Mouse (Mus musculus) liver, adult 2 months (tissue): Measurements from ENCODE around the gene Rdh5. TPM values are rescaled to one million over a fixed set of nuclear protein-coding genes. Genes with fewer than 3 reads are reported as not detected.

Source experiments
- DNase-seq: peaks from one replicate; pipeline ENCODE4 v3.0.0-alpha.2; 2011; ENCODE audit warnings: low read depth, low spot score; ENCODE audit errors: extremely low read depth
- H3K27ac ChIP-seq: fragments of 200-500 bp; replicated peaks from 2 replicates; pipeline ENCODE4 v1.5.1; 2012; ENCODE audit warnings: low read depth, mild to moderate bottlenecking, control low read depth, inconsistent platforms, low read length; ENCODE audit not compliant: insufficient read depth
- H3K27me3 ChIP-seq: fragments of 200-500 bp; 2 replicates; pipeline ENCODE4 v1.6.1; 2012; ENCODE audit warnings: mild to moderate bottlenecking, moderate library complexity, low read length, inconsistent platforms; ENCODE audit not compliant: control insufficient read depth, insufficient read depth
- H3K36me3 ChIP-seq: fragments of 200-500 bp; 2 replicates; pipeline ENCODE4 v1.6.1; 2012; ENCODE audit warnings: low read length, inconsistent platforms; ENCODE audit not compliant: control insufficient read depth, insufficient read depth
- H3K4me1 ChIP-seq: fragments of 200-500 bp; 2 replicates; pipeline ENCODE4 v1.6.1; 2011; ENCODE audit warnings: low read length; ENCODE audit not compliant: control insufficient read depth, insufficient read depth
- H3K4me3 ChIP-seq: fragments of 200-500 bp; 2 replicates; pipeline ENCODE4 v1.5.1; 2011; ENCODE audit warnings: low read depth, mild to moderate bottlenecking, control low read depth, low read length, moderate library complexity; ENCODE audit not compliant: insufficient read depth
- H3K79me2 ChIP-seq: fragments of 200-500 bp; 2 replicates; pipeline ENCODE4 v1.6.1; 2012; ENCODE audit warnings: inconsistent platforms, mild to moderate bottlenecking, low read length, moderate library complexity; ENCODE audit not compliant: control insufficient read depth, insufficient read depth
- H3K9ac ChIP-seq: fragments of 200-500 bp; 2 replicates; pipeline ENCODE4 v1.6.1; 2012; ENCODE audit warnings: low read depth, mild to moderate bottlenecking, control low read depth, inconsistent platforms, low read length
- CTCF ChIP-seq: fragments of 200-500 bp; IDR thresholded peaks from 2 replicates; pipeline ENCODE4 v1.5.1; 2011; ENCODE audit warnings: low read depth, low read length, control low read depth
- POLR2A ChIP-seq: fragments of 200-500 bp; IDR thresholded peaks from 2 replicates; pipeline ENCODE4 v1.6.1; 2011; ENCODE audit warnings: low read length, control low read depth; ENCODE audit not compliant: insufficient read depth; ENCODE audit errors: extremely low read depth
- WGBS: fragments of 180-500 bp; shearing (Covaris S2); methylation state at CpG from one replicate; pipeline ENCODE4 v1.1.7; 2018; 5-methylcytosine and 5-hydroxymethylcytosine counted together
- polyA plus RNA-seq: library from polyadenylated mRNA; depleted of rRNA; stranded (reverse); fragments of >200 nt; gene quantifications from 2 replicates; pipeline ENCODE4 v1.2.3, GENCODE M21; 2012
- total RNA-seq: library from RNA; depleted of rRNA; stranded (reverse); fragments of >200 nt; gene quantifications from 2 replicates; pipeline ENCODE4 v1.2.3, GENCODE M21; 2014

Rdh5 gene
- total and polyA plus RNA-seq, 2 experiments, result 33.8 to 86.2 TPM

DNA sequence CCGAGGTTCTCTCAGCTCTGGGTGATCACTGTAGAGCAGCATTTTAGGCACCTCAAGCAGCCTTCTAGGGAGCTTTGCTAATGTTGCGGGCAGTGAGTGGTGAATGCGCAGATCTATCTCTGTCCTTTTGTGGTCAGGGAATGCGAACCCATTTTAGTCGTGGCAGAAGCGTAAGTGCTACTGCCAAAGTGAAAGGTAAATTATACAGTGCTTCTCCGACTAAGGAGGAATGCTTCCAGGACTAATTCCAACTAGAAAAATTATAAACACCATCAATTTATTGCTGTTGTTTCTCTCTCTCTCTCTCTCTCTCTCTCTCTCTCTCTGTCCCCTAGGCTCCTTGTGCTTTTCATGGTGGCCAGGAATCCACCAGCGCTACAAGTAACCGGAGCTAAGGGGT, 1.2 kb upstream of the Rdh5 start, which contains the start of gene Bloc1s1:
TSS of gene Bloc1s1 (minus strand) at position 101 of the 400 bp plus-strand sequence.
- H3K4me3 ChIP-seq, result peak within 1 kb of the TSS; percentile 70
- TF ChIP-seq POLR2A, result no peak
- no peak for TF ChIP-seq CTCF
- no peak for DNase-seq
- peak within 1 kb of the TSS; percentile 95 for H3K27ac ChIP-seq
- H3K27me3 ChIP-seq, result no peaks in the 10 kb centered on the region
- no peaks in the 10 kb centered on the region for H3K36me3 ChIP-seq
- peaks cover 25% of the 10 kb centered on the region for H3K4me1 ChIP-seq
- WGBS, result 35% methylated on average over 9 of the region's 9 CpGs
- peak within 1 kb of the TSS; percentile 90 for H3K9ac ChIP-seq
- H3K79me2 ChIP-seq, result no peaks in the 10 kb centered on the region

DNA sequence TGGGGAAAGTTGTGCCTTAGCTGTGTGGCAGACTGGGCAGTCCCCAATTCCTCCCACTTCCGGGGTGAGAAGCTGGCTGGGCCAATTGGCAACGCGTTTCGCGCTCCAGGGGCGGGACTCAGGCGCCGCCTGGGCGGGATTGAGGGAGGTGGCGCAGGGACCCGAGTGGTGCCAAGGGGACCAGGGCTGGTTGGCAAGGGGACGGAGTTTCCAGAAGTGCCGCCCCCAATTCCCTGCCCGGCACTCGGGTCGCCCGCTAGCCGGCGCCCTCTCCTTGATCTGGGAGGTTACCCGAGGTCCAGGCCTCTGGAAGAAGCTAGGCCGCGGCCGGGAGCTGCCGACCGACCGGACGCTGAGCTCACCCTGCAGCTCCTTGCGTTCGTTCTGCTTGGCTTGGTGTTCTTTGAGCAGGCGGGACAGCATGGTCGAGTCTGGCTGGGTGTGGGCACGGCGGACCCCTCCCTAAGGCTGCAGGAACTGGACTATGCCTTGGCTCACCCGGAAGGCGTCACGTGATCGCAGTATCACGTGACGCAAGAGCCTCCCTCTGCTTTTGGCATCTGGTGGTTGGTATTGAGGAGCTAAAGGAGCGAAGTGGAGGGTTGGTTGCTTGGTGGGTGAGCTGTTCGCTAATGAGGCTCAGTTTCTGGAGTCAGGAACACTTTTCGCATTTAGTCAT, 464 bp upstream of the Rdh5 start:
- peaks cover 30% of the 10 kb centered on the region for H3K4me1 ChIP-seq
- peak; percentile 45 for TF ChIP-seq CTCF
- TF ChIP-seq POLR2A, result peak; percentile 39; the same call in 1 of the 2 replicates
- H3K27ac ChIP-seq, result peak overlapping the region; percentile 95
- H3K79me2 ChIP-seq, result 0 out of 2 replicates have a peak, but pooled peaks cover 2% of the 10 kb centered on the region
- whole genome bisulfite sequencing, result under 1% methylated on average over 42 of the region's 42 CpGs
- peak overlapping the region; percentile 70 for H3K4me3 ChIP-seq
- DNase-seq, result peak; percentile 93
- peak overlapping the region; percentile 90 for H3K9ac ChIP-seq
- H3K27me3 ChIP-seq, result no peaks in the 10 kb centered on the region
- no peaks in the 10 kb centered on the region for H3K36me3 ChIP-seq

GRCm38 (mm10) chr10:128921883-128922821, 536 bp downstream of the Rdh5 start:
- Histone ChIP-seq H3K27ac (peak overlapping the region; percentile 30), H3K4me1 (peaks cover 30% of the 10 kb centered on the region), H3K79me2 (0 out of 2 replicates have a peak, but pooled peaks cover 2% of the 10 kb centered on the region), H3K36me3 (no peaks in the 10 kb centered on the region), H3K27me3 (no peaks in the 10 kb centered on the region), H3K4me3 (peak overlapping the region; percentile 11; the same call in 1 of the 2 replicates), H3K9ac (peak overlapping the region; percentile 50)
- 58% methylated on average over 16 of the region's 16 CpGs for WGBS
- no peak for TF ChIP-seq CTCF
- no peak for DNase-seq

DNA sequence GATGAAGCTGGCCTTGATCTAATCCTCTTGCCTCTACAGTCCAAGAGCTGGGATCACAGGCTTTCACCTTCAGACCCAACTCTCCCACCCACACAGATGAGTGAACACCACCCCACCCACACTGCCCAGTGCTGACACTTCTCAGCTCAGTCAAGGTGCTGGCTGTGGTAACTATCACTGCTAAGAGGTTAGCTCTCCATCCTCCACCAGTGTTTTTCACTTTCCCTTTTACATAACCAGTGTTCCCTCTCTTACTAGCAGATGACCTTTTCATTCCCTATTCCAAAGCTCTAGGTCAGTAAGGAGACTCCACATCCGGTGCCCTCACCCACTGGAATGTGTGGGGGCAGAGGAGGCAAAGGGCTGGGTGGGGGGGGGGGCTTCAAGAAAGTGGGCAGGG, 1.4 kb downstream of the Rdh5 start:
- peak; percentile 33 for DNase-seq
- no peak for TF ChIP-seq POLR2A
- TF ChIP-seq CTCF, result no peak
- H3K27ac ChIP-seq, result peak overlapping the region; percentile 37

DNA sequence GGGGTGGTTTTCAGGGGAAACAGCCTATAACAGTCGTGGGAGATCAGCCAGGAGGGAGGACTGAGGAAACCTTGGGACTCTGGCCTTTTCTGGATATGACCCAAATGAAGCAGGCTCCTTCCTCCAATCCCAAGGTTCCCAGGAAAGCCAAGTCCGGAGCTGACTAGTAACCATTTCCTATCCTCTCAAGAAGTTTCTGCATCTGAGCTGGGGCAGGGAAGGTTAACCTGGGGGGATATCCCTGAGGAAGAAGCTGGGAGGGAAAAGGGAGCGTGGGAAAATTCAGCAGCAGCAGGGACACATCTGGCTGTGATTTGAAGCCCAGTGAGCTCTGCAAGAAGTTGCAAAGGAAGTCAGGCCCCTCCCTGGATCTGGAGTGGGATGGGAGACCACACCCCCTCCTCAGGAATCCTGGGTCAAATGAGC, 1.9 kb downstream of the Rdh5 start:
- Histone ChIP-seq H3K4me1 (peaks cover 30% of the 10 kb centered on the region), H3K9ac (no peak overlapping the region)
- DNase-seq, result peak; percentile 35

More for the DNA sequence above, 1.4 kb downstream of the Rdh5 start:
- 0 out of 2 replicates have a peak, but pooled peaks cover 2% of the 10 kb centered on the region for H3K79me2 ChIP-seq
- no peaks in the 10 kb centered on the region for H3K36me3 ChIP-seq
- 7% methylated on average over 1 of the region's 1 CpGs for WGBS
- no peak overlapping the region for H3K4me3 ChIP-seq
- H3K4me1 ChIP-seq, result peaks cover 30% of the 10 kb centered on the region
- H3K27me3 ChIP-seq, result no peaks in the 10 kb centered on the region
- no peak overlapping the region for H3K9ac ChIP-seq

More for the DNA sequence above, 1.9 kb downstream of the Rdh5 start:
- Histone ChIP-seq H3K27ac (peak overlapping the region; percentile 37), H3K36me3 (no peaks in the 10 kb centered on the region), H3K79me2 (0 out of 2 replicates have a peak, but pooled peaks cover 2% of the 10 kb centered on the region), H3K4me3 (no peak overlapping the region), H3K27me3 (no peaks in the 10 kb centered on the region)
- TF ChIP-seq CTCF (no peak), POLR2A (no peak)
- WGBS, result 41% methylated on average over 3 of the region's 3 CpGs
